Mouse (Mus musculus) limb, embryonic 10.5 days (tissue): ENCODE measurements at regions not wholly inside any gene's neighbourhood (a gene's known extent, or its start where the extent isn't known, plus 50 kb on each side); places are given as distances from the start of the nearest gene placed in this dataset.

ENCODE experiments used
- DNase-seq: peaks from one replicate; pipeline ENCODE4 v3.0.0-alpha.2; 2017; ENCODE audit warnings: low spot score
- H3K27ac ChIP-seq: fragments of 300-500 bp; sonication (generic); 2 replicates; pipeline ENCODE4 v1.5.1; 2016; ENCODE audit warnings: mild to moderate bottlenecking
- H3K27me3 ChIP-seq: fragments of 300-500 bp; sonication (generic); 2 replicates; pipeline ENCODE4 v1.6.1; 2016; ENCODE audit warnings: low read depth, mild to moderate bottlenecking; ENCODE audit not compliant: poor library complexity, severe bottlenecking
- H3K36me3 ChIP-seq: fragments of 300-500 bp; sonication (generic); 2 replicates; pipeline ENCODE4 v1.6.1; 2016; ENCODE audit warnings: mild to moderate bottlenecking, moderate library complexity
- H3K4me1 ChIP-seq: fragments of 300-500 bp; sonication (generic); 2 replicates; pipeline ENCODE4 v1.6.1; 2016
- H3K4me3 ChIP-seq: fragments of 300-500 bp; sonication (generic); 2 replicates; pipeline ENCODE4 v1.5.1; 2016; ENCODE audit warnings: mild to moderate bottlenecking, moderate library complexity
- H3K9me3 ChIP-seq: fragments of 300-500 bp; sonication (generic); replicated peaks from 2 replicates; pipeline ENCODE4 v1.6.1; 2016; ENCODE audit warnings: mild to moderate bottlenecking
- WGBS: fragments of 180-500 bp; shearing (Covaris S2); methylation state at CpG from one replicate; pipeline ENCODE4 v1.1.7; 2016; 5-methylcytosine and 5-hydroxymethylcytosine counted together

- no peak overlapping the region for H3K27ac ChIP-seq
- H3K27me3 ChIP-seq = peaks cover 51% of the 10 kb centered on the region
- H3K4me3 ChIP-seq = no peak overlapping the region
- H3K36me3 ChIP-seq = no peaks in the 10 kb centered on the region
- H3K4me1 ChIP-seq = no peaks in the 10 kb centered on the region
- no peaks in the 10 kb centered on the region for H3K9me3 ChIP-seq
- WGBS = 85% methylated on average over 1 of the region's 1 CpGs
- no peak for DNase-seq
Observed at GRCm38 (mm10) chrX:169554359-169554758, 130.6 kb upstream of the Mid1 start.

DNA sequence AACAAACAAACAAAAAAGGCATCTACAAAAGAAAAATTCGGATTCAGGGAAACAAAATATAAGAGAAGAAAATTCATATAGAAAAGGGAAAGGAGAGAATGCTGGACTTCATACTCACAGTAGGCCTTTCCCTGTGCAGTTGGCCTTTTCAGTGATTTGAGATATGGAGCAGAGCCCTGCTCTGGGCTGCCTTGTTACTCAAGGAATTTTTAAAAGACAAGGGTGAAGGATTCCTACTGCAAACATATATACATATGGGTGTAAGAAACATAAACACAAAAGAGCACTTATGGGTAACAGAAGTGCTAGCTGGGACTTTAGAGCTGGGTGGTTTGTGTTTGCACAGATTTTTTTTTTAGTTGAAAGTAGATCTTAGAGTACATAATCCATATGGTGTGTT, 132.1 kb upstream of the Mid1 start:
- no peaks in the 10 kb centered on the region for H3K9me3 ChIP-seq
- WGBS = 57% methylated on average over 1 of the region's 1 CpGs
- no peak overlapping the region for H3K27ac ChIP-seq
- DNase-seq = no peak
- H3K4me1 ChIP-seq = no peaks in the 10 kb centered on the region
- H3K36me3 ChIP-seq = no peaks in the 10 kb centered on the region
- H3K27me3 ChIP-seq = peaks cover 48% of the 10 kb centered on the region
- H3K4me3 ChIP-seq = no peak overlapping the region

DNA sequence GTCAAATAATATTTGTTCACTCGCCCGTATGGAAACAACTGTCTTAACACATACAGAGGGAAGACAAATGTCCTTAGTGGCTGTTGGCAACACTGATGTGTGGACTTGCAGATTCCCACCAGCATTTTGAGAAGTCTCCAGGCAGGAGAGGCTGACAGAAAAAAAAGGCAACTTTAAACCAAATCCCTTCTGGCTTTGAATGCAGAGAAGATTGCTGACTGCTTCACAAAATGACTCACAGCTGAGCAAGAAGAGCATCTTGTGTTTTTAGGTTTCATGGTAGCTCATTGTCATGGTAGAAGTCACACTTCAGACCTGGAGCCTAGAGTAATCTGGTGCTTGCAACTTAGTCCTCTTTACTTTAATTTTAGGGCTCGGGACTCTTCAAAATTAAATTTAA, 141.0 kb upstream of the Mid1 start:
- no peaks in the 10 kb centered on the region for H3K4me1 ChIP-seq
- no peaks in the 10 kb centered on the region for H3K36me3 ChIP-seq
- no peak overlapping the region for H3K4me3 ChIP-seq
- WGBS = 92% methylated on average over 3 of the region's 3 CpGs
- no peaks in the 10 kb centered on the region for H3K9me3 ChIP-seq
- H3K27me3 ChIP-seq = peaks cover 56% of the 10 kb centered on the region
- no peak overlapping the region for H3K27ac ChIP-seq
- no peak for DNase-seq

- Histone ChIP-seq H3K4me3 (no peak overlapping the region), H3K9me3 (no peaks in the 10 kb centered on the region), H3K4me1 (no peaks in the 10 kb centered on the region), H3K27me3 (peaks cover 34% of the 10 kb centered on the region), H3K36me3 (no peaks in the 10 kb centered on the region), H3K27ac (no peak overlapping the region)
- no peak for DNase-seq
Observed at GRCm38 (mm10) chrX:169508229-169508628, 176.8 kb upstream of the Mid1 start.

DNA sequence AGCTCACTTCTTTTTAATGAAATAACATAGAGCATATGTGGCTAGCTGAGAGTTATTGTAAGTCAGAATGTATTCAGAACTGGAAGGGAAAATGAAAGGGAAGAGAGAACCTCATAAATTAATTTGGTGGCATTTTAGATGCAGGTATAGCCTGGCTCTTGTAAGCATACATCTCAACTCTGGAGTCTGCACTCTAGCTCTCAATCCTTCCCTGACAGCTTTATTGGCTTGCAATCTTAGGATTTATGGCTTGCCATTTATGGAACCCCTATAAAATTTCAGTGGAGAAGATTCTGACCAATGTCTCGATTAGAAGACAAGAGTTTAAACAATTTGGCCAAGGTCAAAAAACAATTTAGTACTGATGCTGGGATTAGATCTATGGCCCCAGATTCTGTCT, 173.4 kb upstream of the Hccs start:
- Histone ChIP-seq H3K9me3 (no peaks in the 10 kb centered on the region), H3K4me3 (no peak overlapping the region), H3K27me3 (peaks cover 25% of the 10 kb centered on the region), H3K27ac (no peak overlapping the region), H3K4me1 (no peaks in the 10 kb centered on the region), H3K36me3 (no peaks in the 10 kb centered on the region)
- WGBS = 21% methylated on average over 1 of the region's 1 CpGs
- DNase-seq = no peak

DNA sequence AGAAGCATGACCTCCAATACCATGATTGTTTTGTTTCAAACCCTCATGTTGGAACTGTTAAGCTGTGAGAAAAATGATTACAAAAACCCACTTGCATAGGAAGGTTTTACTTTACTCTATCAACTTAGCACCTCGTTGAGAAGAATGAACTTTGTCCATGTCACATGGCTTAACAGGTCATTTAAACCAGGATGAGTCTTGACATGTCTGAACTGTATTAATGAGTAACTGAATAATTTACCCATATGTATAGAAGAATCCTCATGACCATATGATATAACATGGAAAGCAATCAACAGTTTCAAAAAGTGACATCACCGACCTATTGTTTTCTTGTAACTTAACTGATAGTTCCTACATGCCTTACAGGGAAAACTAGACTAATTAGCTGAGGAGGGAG, 153.3 kb upstream of the Hccs start:
- no peaks in the 10 kb centered on the region for H3K4me1 ChIP-seq
- peaks cover 74% of the 10 kb centered on the region for H3K27me3 ChIP-seq

DNA sequence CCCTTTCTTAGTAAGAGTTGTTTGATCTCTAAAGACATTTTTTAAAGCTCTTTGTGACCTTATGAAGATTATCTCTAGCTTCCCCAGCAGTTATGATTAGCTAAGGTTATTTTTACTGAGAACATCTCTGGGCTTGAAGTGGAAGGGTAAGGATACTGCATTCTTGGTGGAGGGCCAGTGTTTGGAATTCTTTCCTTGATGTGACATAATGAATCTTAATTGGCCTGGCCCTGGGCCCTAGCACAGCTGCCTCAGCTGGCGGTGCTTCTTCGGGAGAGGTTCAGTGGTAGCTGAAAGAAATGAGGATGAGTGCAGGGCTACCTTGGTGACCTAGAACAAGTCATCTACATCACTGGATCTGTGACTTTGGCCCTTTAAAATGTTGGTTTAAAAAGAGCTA, 150.5 kb upstream of the Hccs start:
- Histone ChIP-seq H3K4me1 (no peaks in the 10 kb centered on the region), H3K9me3 (no peaks in the 10 kb centered on the region), H3K27me3 (peaks cover 78% of the 10 kb centered on the region), H3K4me3 (no peak overlapping the region), H3K36me3 (no peaks in the 10 kb centered on the region), H3K27ac (no peak overlapping the region)
- no peak for DNase-seq
- WGBS = 47% methylated on average over 2 of the region's 2 CpGs

More for the DNA sequence above, 153.3 kb upstream of the Hccs start:
- Histone ChIP-seq H3K9me3 (no peaks in the 10 kb centered on the region), H3K27ac (no peak overlapping the region), H3K4me3 (no peak overlapping the region), H3K36me3 (no peaks in the 10 kb centered on the region)
- WGBS = 84% methylated on average over 2 of the region's 2 CpGs
- DNase-seq = no peak

DNA sequence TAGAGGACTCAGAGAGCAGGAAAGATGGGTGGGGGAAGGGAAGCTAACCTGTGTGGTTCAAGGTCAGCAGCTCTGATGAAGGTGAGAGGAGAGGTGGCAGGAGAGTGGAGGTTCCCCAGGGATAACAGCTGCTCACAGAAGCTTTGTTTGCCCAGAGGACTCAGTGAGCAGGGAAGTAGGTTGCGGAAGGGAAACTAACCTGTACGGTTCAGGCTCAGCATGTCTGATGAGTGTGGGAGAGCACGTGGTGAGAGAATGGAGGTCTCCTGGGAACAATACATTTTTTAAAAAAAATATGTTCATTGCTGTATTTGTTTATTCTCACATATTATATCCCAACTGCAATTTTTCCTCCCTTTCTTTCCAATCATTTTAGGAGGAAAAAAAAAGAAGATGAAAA, 130.0 kb upstream of the Hccs start:
- H3K36me3 ChIP-seq = no peaks in the 10 kb centered on the region
- no peak for DNase-seq
- no peak overlapping the region for H3K27ac ChIP-seq
- H3K9me3 ChIP-seq = no peaks in the 10 kb centered on the region
- H3K4me1 ChIP-seq = no peaks in the 10 kb centered on the region
- no peak overlapping the region for H3K4me3 ChIP-seq
- H3K27me3 ChIP-seq = peaks cover 52% of the 10 kb centered on the region
- WGBS = 66% methylated on average over 3 of the region's 3 CpGs

DNA sequence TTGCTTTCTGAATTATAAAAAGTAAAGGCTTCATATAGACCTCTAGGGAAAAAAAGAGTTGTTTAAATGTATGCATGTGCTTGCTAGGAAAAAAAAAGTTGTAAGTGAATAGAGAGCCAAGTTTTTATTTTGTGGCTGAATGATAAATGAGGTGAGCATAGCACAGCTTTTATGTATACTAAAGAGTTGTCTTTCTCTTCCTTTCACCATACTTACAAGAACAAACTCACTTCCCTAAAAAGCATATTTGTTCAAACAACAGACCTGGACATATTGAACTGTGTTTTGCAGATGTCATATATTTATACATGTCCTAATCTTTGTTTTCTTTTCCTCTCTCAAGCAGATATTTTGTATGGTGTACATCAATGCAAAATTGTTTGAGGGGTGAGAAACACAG, 119.4 kb upstream of the Hccs start:
- H3K36me3 ChIP-seq = no peaks in the 10 kb centered on the region
- peaks cover 37% of the 10 kb centered on the region; the same call in 1 of the 2 replicates for H3K27me3 ChIP-seq
- H3K4me3 ChIP-seq = no peak overlapping the region
- no peaks in the 10 kb centered on the region for H3K9me3 ChIP-seq
- DNase-seq = no peak
- H3K27ac ChIP-seq = no peak overlapping the region
- H3K4me1 ChIP-seq = no peaks in the 10 kb centered on the region

- Histone ChIP-seq H3K27me3 (peaks cover 35% of the 10 kb centered on the region), H3K36me3 (no peaks in the 10 kb centered on the region), H3K4me3 (no peak overlapping the region), H3K9me3 (no peaks in the 10 kb centered on the region), H3K4me1 (no peaks in the 10 kb centered on the region), H3K27ac (no peak overlapping the region)
- DNase-seq = no peak
- WGBS = 70% methylated on average over 1 of the region's 1 CpGs
Observed at GRCm38 (mm10) chrX:169438626-169439025, 118.5 kb upstream of the Hccs start.

DNA sequence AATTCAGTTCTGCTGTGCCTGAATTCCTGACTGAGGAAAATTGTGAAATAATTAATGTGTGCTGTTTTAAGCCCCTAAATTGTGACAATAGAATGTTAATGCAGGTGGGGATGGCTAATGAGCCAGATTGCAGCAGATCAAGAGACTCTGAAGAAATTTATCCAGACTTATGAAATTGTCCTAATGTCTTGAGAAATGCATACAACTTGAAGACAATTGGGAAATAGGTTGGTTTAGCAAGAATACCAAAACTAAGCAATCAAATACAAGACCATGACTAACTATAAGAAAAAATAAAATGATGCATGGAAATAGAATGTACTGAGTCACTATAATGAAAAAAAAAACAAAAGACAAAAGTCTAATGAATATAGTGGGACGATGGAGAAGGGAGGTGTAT, 113.7 kb upstream of the Hccs start:
- Histone ChIP-seq H3K27ac (no peak overlapping the region), H3K4me1 (no peaks in the 10 kb centered on the region), H3K4me3 (no peak overlapping the region), H3K36me3 (no peaks in the 10 kb centered on the region), H3K9me3 (no peaks in the 10 kb centered on the region), H3K27me3 (peaks cover 60% of the 10 kb centered on the region)
- no peak for DNase-seq
- 97% methylated on average over 1 of the region's 1 CpGs for WGBS

DNA sequence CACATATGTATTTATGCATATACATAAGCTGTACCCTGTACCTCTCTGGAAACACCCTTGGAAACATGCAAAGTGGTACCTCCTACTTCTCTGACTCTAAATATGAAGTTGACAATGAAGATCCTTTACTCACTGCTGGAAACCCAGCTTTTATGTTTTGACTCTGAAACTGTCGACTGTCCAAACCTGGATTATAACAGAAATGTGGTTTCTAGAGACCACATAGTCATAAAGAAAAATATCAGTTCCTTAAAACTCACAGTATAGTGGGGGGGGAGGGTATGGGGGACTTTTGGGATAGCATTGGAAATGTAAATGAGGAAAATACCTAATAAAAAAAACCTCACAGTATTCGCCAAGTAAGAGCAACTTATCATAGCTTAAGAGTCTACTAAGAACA, 76.7 kb upstream of the Hccs start:
- Histone ChIP-seq H3K9me3 (no peaks in the 10 kb centered on the region), H3K4me1 (no peaks in the 10 kb centered on the region), H3K27ac (no peak overlapping the region), H3K27me3 (peaks cover 38% of the 10 kb centered on the region), H3K36me3 (no peaks in the 10 kb centered on the region), H3K4me3 (no peak overlapping the region)
- no peak for DNase-seq
- 85% methylated on average over 2 of the region's 2 CpGs for WGBS

DNA sequence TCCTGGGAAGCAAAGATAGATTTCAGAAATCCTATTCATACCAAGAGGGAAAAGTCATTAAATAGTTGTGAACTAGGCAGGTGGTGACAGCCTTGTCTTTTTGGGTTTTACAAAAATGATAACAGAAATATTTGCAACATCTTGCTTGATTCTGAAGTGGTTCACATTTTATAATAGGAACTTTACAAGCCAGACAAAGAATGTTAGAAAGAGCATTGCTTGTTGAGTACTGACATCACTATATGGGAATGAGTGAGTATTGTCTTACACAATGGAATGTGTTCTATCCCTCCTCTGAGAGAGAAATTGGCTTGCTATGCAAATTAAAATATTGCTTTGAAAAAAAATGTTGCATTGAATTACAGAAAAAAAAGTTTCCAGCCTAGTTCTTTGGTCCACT, 66.5 kb upstream of the Hccs start:
- no peaks in the 10 kb centered on the region for H3K4me1 ChIP-seq
- no peak for DNase-seq
- H3K4me3 ChIP-seq = no peak overlapping the region
- H3K36me3 ChIP-seq = no peaks in the 10 kb centered on the region
- no peak overlapping the region for H3K27ac ChIP-seq
- no peaks in the 10 kb centered on the region for H3K9me3 ChIP-seq
- H3K27me3 ChIP-seq = peaks cover 19% of the 10 kb centered on the region; the same call in 1 of the 2 replicates
